Mouse (Mus musculus) C2C12 (cell line): Measurements from ENCODE around the gene Armcx6.

ENCODE experiments used
- CEBPB ChIP-seq: IDR thresholded peaks from one replicate; pipeline ENCODE4 v1.6.1; 2011; ENCODE audit warnings: low read depth, mild to moderate bottlenecking, control low read depth, moderate library complexity
- CTCF ChIP-seq: IDR thresholded peaks from one replicate; pipeline ENCODE4 v1.5.1; 2011; ENCODE audit not compliant: control insufficient read depth, insufficient read depth, insufficient read length
- FOSL1 ChIP-seq: IDR thresholded peaks from one replicate; pipeline ENCODE4 v1.8.0; 2011; ENCODE audit warnings: mild to moderate bottlenecking, low read length; ENCODE audit not compliant: poor library complexity, insufficient read depth, severe bottlenecking
- MAX ChIP-seq: IDR thresholded peaks from one replicate; pipeline ENCODE4 v1.6.1; 2011; ENCODE audit warnings: mild to moderate bottlenecking, control low read depth
- MYOD1 ChIP-seq: IDR thresholded peaks from one replicate; pipeline ENCODE4 v1.6.1; 2011; ENCODE audit warnings: low read depth; ENCODE audit not compliant: control insufficient read depth, insufficient read length
- MYOG ChIP-seq: IDR thresholded peaks from one replicate; pipeline ENCODE4 v1.6.1; 2011; ENCODE audit not compliant: control insufficient read depth, insufficient read length; ENCODE audit errors: extremely low read depth
- USF1 ChIP-seq: IDR thresholded peaks from one replicate; pipeline ENCODE4 v1.6.1; 2011; ENCODE audit warnings: low read depth, mild to moderate bottlenecking, control low read depth, moderate library complexity

GRCm38 (mm10) chrX:134741862-134742261, 9.4 kb downstream of the Armcx6 start:
- TF ChIP-seq FOSL1 (no peak), CTCF (no peak), USF1 (no peak), MYOG (no peak), MYOD1 (no peak), MAX (no peak), CEBPB (no peak)
